Mouse (Mus musculus): ENCODE measurements around the gene Vwa5b1. TPM values are rescaled to one million over a fixed set of nuclear protein-coding genes. Genes with fewer than 3 reads are reported as not detected.

Vwa5b1 gene
- polyA plus RNA-seq, 1 experiment from 2014 or later, result not detected

GRCm38 (mm10) chr4:138648096-138648635, 12.5 kb upstream of the Vwa5b1 start:
- no peak overlapping the region for H3K4me3 ChIP-seq
- 49% methylated on average over 3 of the region's 3 CpGs for WGBS
- H3K36me3 ChIP-seq, result no peaks in the 10 kb centered on the region
- H3K4me1 ChIP-seq, result no peaks in the 10 kb centered on the region
- no peak overlapping the region for H3K27ac ChIP-seq (replicated peaks)
- H3K9ac ChIP-seq, result no peak overlapping the region
- no peak for ATAC-seq (ENCODE audit: extremely low read depth, insufficient number of reproducible peaks, low FRiP score, low TSS enrichment)
- H3K4me2 ChIP-seq, result no peak overlapping the region
- no peaks in the 10 kb centered on the region for H3K27me3 ChIP-seq (replicated peaks)
- H3K9me3 ChIP-seq, result no peaks in the 10 kb centered on the region

- H3K4me2 ChIP-seq, result no peak overlapping the region
- no peak overlapping the region for H3K9ac ChIP-seq
- ATAC-seq (ENCODE audit: extremely low read depth, insufficient number of reproducible peaks, low FRiP score, low TSS enrichment), result no peak
- no peak overlapping the region for H3K4me3 ChIP-seq
- H3K4me1 ChIP-seq, result no peaks in the 10 kb centered on the region
- H3K27me3 ChIP-seq (replicated peaks), result no peaks in the 10 kb centered on the region; the same call in 1 of the 2 replicates
- H3K36me3 ChIP-seq, result no peaks in the 10 kb centered on the region
- 21% methylated on average over 4 of the region's 4 CpGs for WGBS
- H3K9me3 ChIP-seq, result no peaks in the 10 kb centered on the region
- H3K27ac ChIP-seq (replicated peaks), result no peak overlapping the region
These were observed 6.6 kb upstream of the Vwa5b1 start for GRCm38 (mm10) chr4:138642272-138642671.

GRCm38 (mm10) chr4:138636146-138636511, 445 bp upstream of the Vwa5b1 start:
- 31% methylated on average over 4 of the region's 4 CpGs for WGBS
- no peaks in the 10 kb centered on the region for H3K9me3 ChIP-seq
- H3K36me3 ChIP-seq, result no peaks in the 10 kb centered on the region
- ATAC-seq (ENCODE audit: extremely low read depth, insufficient number of reproducible peaks, low FRiP score, low TSS enrichment), result no peak
- no peak overlapping the region for H3K9ac ChIP-seq
- H3K4me2 ChIP-seq, result no peak overlapping the region
- H3K4me3 ChIP-seq, result no peak overlapping the region
- peaks cover 16% of the 10 kb centered on the region; the same call in 1 of the 2 replicates for H3K27me3 ChIP-seq (replicated peaks)
- H3K4me1 ChIP-seq, result peaks cover 6% of the 10 kb centered on the region
- no peak overlapping the region for H3K27ac ChIP-seq (replicated peaks)

GRCm38 (mm10) chr4:138628256-138628655, 7.4 kb downstream of the Vwa5b1 start:
- ATAC-seq (ENCODE audit: extremely low read depth, insufficient number of reproducible peaks, low FRiP score, low TSS enrichment), result no peak
- H3K9me3 ChIP-seq, result no peaks in the 10 kb centered on the region
- no peak overlapping the region for H3K27ac ChIP-seq (replicated peaks)
- WGBS, result 54% methylated on average over 5 of the region's 5 CpGs
- H3K4me2 ChIP-seq, result no peak overlapping the region
- H3K27me3 ChIP-seq (replicated peaks), result peaks cover 21% of the 10 kb centered on the region
- H3K4me3 ChIP-seq, result no peak overlapping the region
- no peaks in the 10 kb centered on the region for H3K36me3 ChIP-seq
- H3K9ac ChIP-seq, result no peak overlapping the region
- no peaks in the 10 kb centered on the region for H3K4me1 ChIP-seq

GRCm38 (mm10) chr4:138614454-138614853, 21.2 kb downstream of the Vwa5b1 start:
- WGBS, result 0% methylated on average over 8 of the region's 8 CpGs
- Histone ChIP-seq H3K27ac (replicated peaks) (no peak overlapping the region), H3K4me3 (no peak overlapping the region), H3K36me3 (no peaks in the 10 kb centered on the region), H3K9me3 (no peaks in the 10 kb centered on the region), H3K4me2 (no peak overlapping the region), H3K9ac (no peak overlapping the region), H3K4me1 (peaks cover 12% of the 10 kb centered on the region), H3K27me3 (replicated peaks) (peaks cover 66% of the 10 kb centered on the region)
- ATAC-seq (ENCODE audit: extremely low read depth, insufficient number of reproducible peaks, low FRiP score, low TSS enrichment), result no peak

GRCm38 (mm10) chr4:138601926-138602325, 33.8 kb downstream of the Vwa5b1 start:
- 68% methylated on average over 9 of the region's 9 CpGs for WGBS

GRCm38 (mm10) chr4:138597904-138598347, 37.8 kb downstream of the Vwa5b1 start:
- 12% methylated on average over 7 of the region's 7 CpGs for WGBS
- ATAC-seq (ENCODE audit: extremely low read depth, insufficient number of reproducible peaks, low FRiP score, low TSS enrichment), result no peak
- Histone ChIP-seq H3K36me3 (no peaks in the 10 kb centered on the region), H3K27ac (replicated peaks) (no peak overlapping the region), H3K4me3 (no peak overlapping the region), H3K9me3 (no peaks in the 10 kb centered on the region), H3K27me3 (replicated peaks) (peaks cover 49% of the 10 kb centered on the region), H3K4me2 (no peak overlapping the region), H3K9ac (no peak overlapping the region), H3K4me1 (no peaks in the 10 kb centered on the region)

More at GRCm38 (mm10) chr4:138601926-138602325, 33.8 kb downstream of the Vwa5b1 start:
- ATAC-seq (ENCODE audit: extremely low read depth, insufficient number of reproducible peaks, low FRiP score, low TSS enrichment), result no peak
- Histone ChIP-seq H3K27ac (replicated peaks) (no peak overlapping the region), H3K4me1 (no peaks in the 10 kb centered on the region), H3K27me3 (replicated peaks) (peaks cover 61% of the 10 kb centered on the region), H3K9ac (no peak overlapping the region), H3K9me3 (no peaks in the 10 kb centered on the region), H3K36me3 (no peaks in the 10 kb centered on the region), H3K4me2 (no peak overlapping the region), H3K4me3 (no peak overlapping the region)

GRCm38 (mm10) chr4:138596391-138597130, 39.1 kb downstream of the Vwa5b1 start:
- Histone ChIP-seq H3K9me3 (no peaks in the 10 kb centered on the region), H3K4me2 (no peak overlapping the region), H3K4me1 (no peaks in the 10 kb centered on the region), H3K9ac (no peak overlapping the region), H3K27me3 (replicated peaks) (peaks cover 40% of the 10 kb centered on the region), H3K36me3 (no peaks in the 10 kb centered on the region), H3K27ac (replicated peaks) (no peak overlapping the region), H3K4me3 (no peak overlapping the region)
- WGBS, result 73% methylated on average over 12 of the region's 12 CpGs
- ATAC-seq (ENCODE audit: extremely low read depth, insufficient number of reproducible peaks, low FRiP score, low TSS enrichment), result no peak

- H3K9me3 ChIP-seq, result no peaks in the 10 kb centered on the region
- no peak overlapping the region for H3K4me2 ChIP-seq
- H3K27me3 ChIP-seq (replicated peaks), result peaks cover 20% of the 10 kb centered on the region
- no peak overlapping the region for H3K27ac ChIP-seq (replicated peaks)
- no peak overlapping the region for H3K9ac ChIP-seq
- H3K4me1 ChIP-seq, result no peaks in the 10 kb centered on the region
- no peak overlapping the region for H3K4me3 ChIP-seq
- H3K36me3 ChIP-seq, result no peaks in the 10 kb centered on the region
- no peak for ATAC-seq (ENCODE audit: extremely low read depth, insufficient number of reproducible peaks, low FRiP score, low TSS enrichment)
These were observed 50.7 kb downstream of the Vwa5b1 start for GRCm38 (mm10) chr4:138584946-138585345.

GRCm38 (mm10) chr4:138582446-138582845, 53.2 kb downstream of the Vwa5b1 start:
- Histone ChIP-seq H3K36me3 (no peaks in the 10 kb centered on the region), H3K4me1 (no peaks in the 10 kb centered on the region), H3K4me3 (no peak overlapping the region), H3K27ac (replicated peaks) (no peak overlapping the region), H3K9ac (no peak overlapping the region), H3K4me2 (no peak overlapping the region), H3K9me3 (no peaks in the 10 kb centered on the region), H3K27me3 (replicated peaks) (peaks cover 26% of the 10 kb centered on the region)
- WGBS, result 62% methylated on average over 4 of the region's 4 CpGs
- no peak for ATAC-seq (ENCODE audit: extremely low read depth, insufficient number of reproducible peaks, low FRiP score, low TSS enrichment)

- peaks cover 19% of the 10 kb centered on the region; the same call in 1 of the 2 replicates for H3K27me3 ChIP-seq (replicated peaks)
- 68% methylated on average over 19 of the region's 19 CpGs for WGBS
- no peak for ATAC-seq (ENCODE audit: extremely low read depth, insufficient number of reproducible peaks, low FRiP score, low TSS enrichment)
These were observed 57.3 kb downstream of the Vwa5b1 start for GRCm38 (mm10) chr4:138578406-138578805.

GRCm38 (mm10) chr4:138576661-138577060, 59.0 kb downstream of the Vwa5b1 start:
- H3K27me3 ChIP-seq (replicated peaks), result peaks cover 24% of the 10 kb centered on the region

More at GRCm38 (mm10) chr4:138578406-138578805, 57.3 kb downstream of the Vwa5b1 start:
- H3K4me3 ChIP-seq, result no peak overlapping the region
- H3K9ac ChIP-seq, result no peak overlapping the region
- H3K27ac ChIP-seq (replicated peaks), result no peak overlapping the region
- H3K4me2 ChIP-seq, result no peak overlapping the region
- no peaks in the 10 kb centered on the region for H3K4me1 ChIP-seq
- H3K9me3 ChIP-seq, result no peaks in the 10 kb centered on the region
- no peaks in the 10 kb centered on the region for H3K36me3 ChIP-seq

More at GRCm38 (mm10) chr4:138576661-138577060, 59.0 kb downstream of the Vwa5b1 start:
- Histone ChIP-seq H3K4me3 (no peak overlapping the region), H3K36me3 (no peaks in the 10 kb centered on the region), H3K9ac (no peak overlapping the region), H3K4me1 (no peaks in the 10 kb centered on the region), H3K27ac (replicated peaks) (no peak overlapping the region), H3K4me2 (no peak overlapping the region), H3K9me3 (no peaks in the 10 kb centered on the region)
- 58% methylated on average over 4 of the region's 4 CpGs for WGBS
- ATAC-seq (ENCODE audit: extremely low read depth, insufficient number of reproducible peaks, low FRiP score, low TSS enrichment), result no peak

Measured in heart, embryonic 13.5 days (tissue).